ENCODE assay signal across 22 mouse cellular contexts in genomic region chr14:122905007-122905406, GRCm38 (mm10).
"Had no signal": no experiment of that assay in that cellular context is flagged by ENCODE, and none has a peak within 500 bp of the region (broad histone marks: within the 10 kb centered on the region; RNA-seq: fewer than 3 reads in every experiment).

No protein-coding gene starts in this region.

- H3K9ac ChIP-seq: heart, embryonic 12.5 days; hindbrain, embryonic 13.5 days; hindbrain, embryonic 15.5 days; limb, embryonic 13.5 days; limb, embryonic 15.5 days; liver, embryonic 13.5 days; liver, embryonic 15.5 days had no signal

- DNase-seq: gastrocnemius, adult 2 months; gastrocnemius, postnatal 10 days; gastrocnemius, postnatal 25 days; heart, adult 18-20 months; heart, postnatal 10 days; heart, postnatal 36 days; kidney, adult 18-20 months; kidney, postnatal 14 days; layer of hippocampus, adult 9-11 months; layer of hippocampus, postnatal 36 days; left cerebral cortex, postnatal 4 days; liver, embryonic 13.5 days; lung, adult 18-20 months had no signal

- H3K27me3 ChIP-seq: heart, embryonic 12.5 days; hindbrain, embryonic 13.5 days; hindbrain, embryonic 15.5 days; limb, embryonic 13.5 days; limb, embryonic 15.5 days; liver, embryonic 13.5 days; liver, embryonic 15.5 days had no signal

- H3K9me3 ChIP-seq: hindbrain, embryonic 15.5 days; limb, embryonic 15.5 days; liver, embryonic 13.5 days; liver, embryonic 15.5 days had no signal

- H3K4me2 ChIP-seq: heart, embryonic 12.5 days; hindbrain, embryonic 13.5 days; hindbrain, embryonic 15.5 days; limb, embryonic 13.5 days; limb, embryonic 15.5 days; liver, embryonic 13.5 days; liver, embryonic 15.5 days had no signal

- H3K27ac ChIP-seq: gastrocnemius, adult 2 months; heart, embryonic 10.5 days; hindbrain, embryonic 13.5 days; hindbrain, embryonic 15.5 days; limb, embryonic 13.5 days; limb, embryonic 15.5 days; liver, embryonic 13.5 days; liver, embryonic 15.5 days had no signal

- H3K36me3 ChIP-seq: limb, embryonic 15.5 days; liver, embryonic 15.5 days had no signal

- H3K4me3 ChIP-seq: gastrocnemius, adult 2 months; heart, embryonic 10.5 days; heart, embryonic 12.5 days; hindbrain, embryonic 13.5 days; hindbrain, embryonic 15.5 days; limb, embryonic 13.5 days; limb, embryonic 15.5 days; liver, embryonic 13.5 days; liver, embryonic 15.5 days had no signal

- ATAC-seq: hindbrain, postnatal 0 days; intestine, embryonic 16.5 days had no signal
